Mouse (Mus musculus) forebrain, embryonic 12.5 days (tissue): ENCODE measurements around the gene Dmbt1. TPM values are rescaled to one million over a fixed set of nuclear protein-coding genes. Genes with fewer than 3 reads are reported as not detected.
"Not testable (repeated sequence)": the region's sequence is repeated elsewhere in the genome, so short reads cannot be mapped to it uniquely, and the experiment has no call there.

ENCODE experiments used
- ATAC-seq: fragments of 200-750 bp; cut with Nextera tagmentation; 2 replicates; pipeline ENCODE4 v1.8.0; 2017; ENCODE audit warnings: moderate TSS enrichment; ENCODE audit not compliant: low FRiP score
- H3K27ac ChIP-seq: fragments of 300-500 bp; sonication (generic); 2 replicates; pipeline ENCODE4 v1.5.1; 2016; ENCODE audit warnings: mild to moderate bottlenecking
- H3K27me3 ChIP-seq: fragments of 300-500 bp; sonication (generic); 2 replicates; pipeline ENCODE4 v1.6.1; 2016; ENCODE audit warnings: mild to moderate bottlenecking
- H3K36me3 ChIP-seq: fragments of 300-500 bp; sonication (generic); replicated peaks from 2 replicates; pipeline ENCODE4 v1.6.1; 2016; ENCODE audit warnings: mild to moderate bottlenecking
- H3K4me1 ChIP-seq: fragments of 300-500 bp; sonication (generic); 2 replicates; pipeline ENCODE4 v1.6.1; 2016
- H3K4me2 ChIP-seq: fragments of 300-500 bp; sonication (generic); 2 replicates; pipeline ENCODE4 v1.6.1; 2016; ENCODE audit warnings: mild to moderate bottlenecking, moderate library complexity
- H3K4me3 ChIP-seq: fragments of 300-500 bp; sonication (generic); replicated peaks from 2 replicates; pipeline ENCODE4 v1.5.1; 2016; ENCODE audit warnings: mild to moderate bottlenecking
- H3K9ac ChIP-seq: fragments of 300-500 bp; sonication (generic); 2 replicates; pipeline ENCODE4 v1.6.1; 2016; ENCODE audit warnings: mild to moderate bottlenecking
- H3K9me3 ChIP-seq: fragments of 300-500 bp; sonication (generic); 2 replicates; pipeline ENCODE4 v1.6.1; 2016
- WGBS: fragments of 180-500 bp; shearing (Covaris S2); methylation state at CpG from one replicate; pipeline ENCODE4 v1.1.7; 2016; 5-methylcytosine and 5-hydroxymethylcytosine counted together
- polyA plus RNA-seq: library from polyadenylated mRNA; unstranded; fragments of >200 nt; fragmentation: Nextera tagmentation; extraction: Ambion mirVana; gene quantifications from 2 replicates; pipeline ENCODE4 v1.2.1, GENCODE M21; 2016

Gene Dmbt1
- polyA plus RNA-seq, 1 experiment from 2014 or later: not detected

GRCm38 (mm10) chr7:131009178-131009577 lies 22.7 kb upstream of the Dmbt1 start:
- H3K9me3 ChIP-seq: peaks cover 8% of the 10 kb centered on the region; the same call in 1 of the 2 replicates
- WGBS: 86% methylated on average over 5 of the region's 5 CpGs
- H3K27me3 ChIP-seq: no peaks in the 10 kb centered on the region
- H3K9ac ChIP-seq: no peak overlapping the region
- H3K36me3 ChIP-seq: no peaks in the 10 kb centered on the region
- no peak for ATAC-seq
- H3K4me3 ChIP-seq: no peak overlapping the region
- no peak overlapping the region for H3K4me2 ChIP-seq
- H3K27ac ChIP-seq: no peak overlapping the region
- H3K4me1 ChIP-seq: no peaks in the 10 kb centered on the region

- H3K9ac ChIP-seq: no peak overlapping the region
- H3K9me3 ChIP-seq: peaks cover 4% of the 10 kb centered on the region; the same call in 1 of the 2 replicates
- no peak for ATAC-seq
- no peaks in the 10 kb centered on the region for H3K4me1 ChIP-seq
- no peaks in the 10 kb centered on the region for H3K36me3 ChIP-seq
- WGBS: 84% methylated on average over 1 of the region's 1 CpGs
- no peak overlapping the region for H3K4me3 ChIP-seq
- no peak overlapping the region for H3K27ac ChIP-seq
- H3K27me3 ChIP-seq: no peaks in the 10 kb centered on the region
- H3K4me2 ChIP-seq: no peak overlapping the region
These were observed 20.0 kb upstream of the Dmbt1 start for GRCm38 (mm10) chr7:131011901-131012300.

GRCm38 (mm10) chr7:131019181-131019580 lies 12.7 kb upstream of the Dmbt1 start:
- WGBS: 85% methylated on average over 2 of the region's 2 CpGs
- no peak for ATAC-seq

GRCm38 (mm10) chr7:131024807-131025206 lies 7.0 kb upstream of the Dmbt1 start:
- no peak overlapping the region for H3K27ac ChIP-seq
- H3K4me1 ChIP-seq: peaks cover 6% of the 10 kb centered on the region; the same call in 1 of the 2 replicates
- ATAC-seq: no peak
- no peak overlapping the region for H3K4me2 ChIP-seq
- WGBS: 82% methylated on average over 1 of the region's 1 CpGs
- H3K9me3 ChIP-seq: no peaks in the 10 kb centered on the region
- no peak overlapping the region for H3K9ac ChIP-seq
- H3K4me3 ChIP-seq: no peak overlapping the region
- no peaks in the 10 kb centered on the region for H3K36me3 ChIP-seq
- H3K27me3 ChIP-seq: peaks cover 7% of the 10 kb centered on the region; the same call in 1 of the 2 replicates

More at GRCm38 (mm10) chr7:131019181-131019580, 12.7 kb upstream of the Dmbt1 start:
- H3K27ac ChIP-seq: no peak overlapping the region
- H3K36me3 ChIP-seq: no peaks in the 10 kb centered on the region
- H3K4me2 ChIP-seq: no peak overlapping the region
- no peak overlapping the region for H3K4me3 ChIP-seq
- peaks cover 6% of the 10 kb centered on the region; the same call in 1 of the 2 replicates for H3K9me3 ChIP-seq
- no peak overlapping the region for H3K9ac ChIP-seq
- H3K4me1 ChIP-seq: no peaks in the 10 kb centered on the region
- no peaks in the 10 kb centered on the region for H3K27me3 ChIP-seq

- no peak overlapping the region for H3K9ac ChIP-seq
- 67% methylated on average over 1 of the region's 1 CpGs for WGBS
- no peak overlapping the region for H3K4me2 ChIP-seq
- no peak for ATAC-seq
- no peaks in the 10 kb centered on the region for H3K9me3 ChIP-seq
- H3K27ac ChIP-seq: no peak overlapping the region
- H3K27me3 ChIP-seq: peaks cover 7% of the 10 kb centered on the region
- peaks cover 6% of the 10 kb centered on the region; the same call in 1 of the 2 replicates for H3K4me1 ChIP-seq
- H3K4me3 ChIP-seq: no peak overlapping the region
- H3K36me3 ChIP-seq: no peaks in the 10 kb centered on the region
These were observed 4.3 kb upstream of the Dmbt1 start for GRCm38 (mm10) chr7:131027557-131027956.

- no peak for ATAC-seq
- H3K27me3 ChIP-seq: no peaks in the 10 kb centered on the region
- no peak overlapping the region for H3K4me2 ChIP-seq
- H3K4me3 ChIP-seq: no peak overlapping the region
- no peaks in the 10 kb centered on the region for H3K9me3 ChIP-seq
- H3K4me1 ChIP-seq: no peaks in the 10 kb centered on the region
- H3K27ac ChIP-seq: no peak overlapping the region
- no peak overlapping the region for H3K9ac ChIP-seq
- H3K36me3 ChIP-seq: no peaks in the 10 kb centered on the region
- 87% methylated on average over 3 of the region's 3 CpGs for WGBS
These were observed 4.5 kb downstream of the Dmbt1 start for GRCm38 (mm10) chr7:131036396-131036795.

- H3K27me3 ChIP-seq: no peaks in the 10 kb centered on the region
- 85% methylated on average over 2 of the region's 2 CpGs for WGBS
- H3K4me3 ChIP-seq: no peak overlapping the region
- no peaks in the 10 kb centered on the region for H3K4me1 ChIP-seq
- no peak overlapping the region for H3K9ac ChIP-seq
- no peaks in the 10 kb centered on the region for H3K9me3 ChIP-seq
- no peak overlapping the region for H3K4me2 ChIP-seq
- no peak overlapping the region for H3K27ac ChIP-seq
- no peak for ATAC-seq
- no peaks in the 10 kb centered on the region for H3K36me3 ChIP-seq
These were observed 5.2 kb downstream of the Dmbt1 start for GRCm38 (mm10) chr7:131037083-131037482.

- not testable (repeated sequence) for H3K9me3 ChIP-seq, H3K9ac ChIP-seq, H3K36me3 ChIP-seq, ATAC-seq, H3K4me3 ChIP-seq, H3K4me1 ChIP-seq, H3K27me3 ChIP-seq, H3K4me2 ChIP-seq, H3K27ac ChIP-seq
- 82% methylated on average over 8 of the region's 8 CpGs for WGBS
These were observed 8.9 kb downstream of the Dmbt1 start for GRCm38 (mm10) chr7:131040760-131041159.

GRCm38 (mm10) chr7:131042657-131043056 lies 10.8 kb downstream of the Dmbt1 start:
- H3K9ac ChIP-seq: no peak overlapping the region
- no peaks in the 10 kb centered on the region for H3K9me3 ChIP-seq
- no peak overlapping the region for H3K27ac ChIP-seq
- no peaks in the 10 kb centered on the region for H3K4me1 ChIP-seq
- no peak overlapping the region for H3K4me3 ChIP-seq
- no peak overlapping the region for H3K4me2 ChIP-seq
- H3K27me3 ChIP-seq: no peaks in the 10 kb centered on the region
- 68% methylated on average over 1 of the region's 1 CpGs for WGBS
- no peak for ATAC-seq
- H3K36me3 ChIP-seq: no peaks in the 10 kb centered on the region

- not testable (repeated sequence) for H3K9me3 ChIP-seq
These were observed 13.5 kb downstream of the Dmbt1 start for GRCm38 (mm10) chr7:131045258-131045835.

GRCm38 (mm10) chr7:131049829-131050228 lies 18.0 kb downstream of the Dmbt1 start:
- not testable (repeated sequence) for H3K36me3 ChIP-seq, ATAC-seq, H3K27me3 ChIP-seq, H3K4me3 ChIP-seq, H3K27ac ChIP-seq, H3K9ac ChIP-seq, H3K4me2 ChIP-seq, H3K9me3 ChIP-seq, H3K4me1 ChIP-seq
- 86% methylated on average over 8 of the region's 8 CpGs for WGBS

More at GRCm38 (mm10) chr7:131045258-131045835, 13.5 kb downstream of the Dmbt1 start:
- not testable (repeated sequence) for H3K4me2 ChIP-seq, H3K4me1 ChIP-seq, H3K27me3 ChIP-seq, H3K4me3 ChIP-seq, H3K27ac ChIP-seq, H3K36me3 ChIP-seq, H3K9ac ChIP-seq, ATAC-seq
- 35% methylated on average over 3 of the region's 3 CpGs for WGBS

- no peaks in the 10 kb centered on the region for H3K9me3 ChIP-seq
- H3K27me3 ChIP-seq: no peaks in the 10 kb centered on the region
- H3K36me3 ChIP-seq: no peaks in the 10 kb centered on the region
- no peak overlapping the region for H3K4me2 ChIP-seq
- no peak for ATAC-seq
- H3K27ac ChIP-seq: no peak overlapping the region
- no peak overlapping the region for H3K9ac ChIP-seq
- H3K4me1 ChIP-seq: no peaks in the 10 kb centered on the region
- H3K4me3 ChIP-seq: no peak overlapping the region
These were observed 23.0 kb downstream of the Dmbt1 start for GRCm38 (mm10) chr7:131054808-131055370.

- 78% methylated on average over 9 of the region's 9 CpGs for WGBS
- ATAC-seq: not testable (repeated sequence)
These were observed 26.1 kb downstream of the Dmbt1 start for GRCm38 (mm10) chr7:131057918-131058317.

More at GRCm38 (mm10) chr7:131057918-131058317, 26.1 kb downstream of the Dmbt1 start:
- not testable (repeated sequence) for H3K4me2 ChIP-seq, H3K9me3 ChIP-seq, H3K4me1 ChIP-seq, H3K4me3 ChIP-seq, H3K9ac ChIP-seq, H3K27me3 ChIP-seq, H3K36me3 ChIP-seq, H3K27ac ChIP-seq
